Mouse (Mus musculus): ENCODE measurements around the gene Gng12.

DNA sequence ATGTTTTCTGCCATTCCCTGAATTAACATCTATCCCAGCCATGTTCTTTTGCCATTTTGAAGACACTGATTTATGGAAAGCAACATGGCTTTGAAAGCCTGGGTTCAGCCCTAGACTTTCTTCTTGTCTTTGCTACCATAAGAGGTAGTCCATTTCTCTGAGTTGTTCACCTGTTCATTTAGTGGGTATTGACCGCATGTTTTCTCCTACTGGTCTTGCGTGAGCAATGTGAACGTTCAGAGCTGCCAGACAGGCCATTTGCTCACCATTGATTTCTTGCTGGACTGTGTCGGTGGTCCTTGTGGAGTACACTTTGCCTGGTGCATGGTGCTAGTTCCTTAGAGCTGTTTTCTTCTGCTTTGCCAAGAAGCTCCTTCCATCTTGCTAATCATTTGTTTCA is 27.7 kb downstream of the Gng12 start:
- TF ChIP-seq CTCF (IDR thresholded peaks at IDR 0.05; ENCODE audit: control insufficient read depth, insufficient read depth, low read length) (no peak), POLR2A (IDR thresholded peaks at IDR 0.05; ENCODE audit: borderline replicate concordance, control insufficient read depth, low read depth, low read length) (no peak)

All from bone marrow, adult 2 months (tissue).